Mouse (Mus musculus) liver, embryonic 11.5 days (tissue): ENCODE measurements around the gene Tnpo3. TPM values are rescaled to one million over a fixed set of nuclear protein-coding genes. Genes with fewer than 3 reads are reported as not detected.
"Not testable (repeated sequence)": the region's sequence is repeated elsewhere in the genome, so short reads cannot be mapped to it uniquely, and the experiment has no call there.

Source experiments
- ATAC-seq: fragments of 200-750 bp; cut with Nextera tagmentation; replicated peaks from 2 replicates; pipeline ENCODE4 v1.8.0; 2017; ENCODE audit warnings: moderate number of reproducible peaks, mild to moderate bottlenecking, moderate TSS enrichment, moderate library complexity; ENCODE audit not compliant: low FRiP score
- DNase-seq: peaks from one replicate; pipeline ENCODE4 v3.0.0-alpha.2; 2017; ENCODE audit warnings: low spot score
- H3K27ac ChIP-seq: fragments of 300-500 bp; sonication (generic); 2 replicates; pipeline ENCODE4 v1.5.1; 2014; ENCODE audit warnings: mild to moderate bottlenecking, low read depth, low read length, control low read depth
- H3K27me3 ChIP-seq: fragments of 300-500 bp; sonication (generic); replicated peaks from 2 replicates; pipeline ENCODE4 v1.6.1; 2014; ENCODE audit warnings: low read length, mixed read lengths; ENCODE audit not compliant: control insufficient read depth, insufficient read depth
- H3K36me3 ChIP-seq: fragments of 300-500 bp; sonication (generic); 2 replicates; pipeline ENCODE4 v1.6.1; 2014; ENCODE audit warnings: mild to moderate bottlenecking, low read length, moderate library complexity, mixed read lengths; ENCODE audit not compliant: control insufficient read depth, insufficient read depth
- H3K4me1 ChIP-seq: fragments of 300-500 bp; sonication (generic); replicated peaks from 2 replicates; pipeline ENCODE4 v1.6.1; 2014; ENCODE audit warnings: low read length, mixed read lengths; ENCODE audit not compliant: control insufficient read depth, insufficient read depth
- H3K4me2 ChIP-seq: fragments of 300-500 bp; sonication (generic); 2 replicates; pipeline ENCODE4 v1.6.1; 2014; ENCODE audit warnings: mild to moderate bottlenecking, control low read depth, moderate library complexity
- H3K4me3 ChIP-seq: fragments of 300-500 bp; sonication (generic); 2 replicates; pipeline ENCODE4 v1.5.1; 2014; ENCODE audit warnings: low read depth, low read length, control low read depth
- H3K9ac ChIP-seq: fragments of 300-500 bp; sonication (generic); 2 replicates; pipeline ENCODE4 v1.6.1; 2014; ENCODE audit warnings: low read depth, low read length, control low read depth
- H3K9me3 ChIP-seq: fragments of 300-500 bp; sonication (generic); 2 replicates; pipeline ENCODE4 v1.6.1; 2016; ENCODE audit warnings: low read length, inconsistent platforms, mixed read lengths; ENCODE audit not compliant: control insufficient read depth
- WGBS: fragments of 180-500 bp; shearing (Covaris S2); extraction: QIAGEN DNeasy Blood & Tissue Kit; methylation state at CpG from one replicate; pipeline ENCODE4 v1.1.7; 2014; 5-methylcytosine and 5-hydroxymethylcytosine counted together
- polyA plus RNA-seq: library from polyadenylated mRNA; unstranded; fragments of >200 nt; fragmentation: Nextera tagmentation; extraction: Ambion mirVana; gene quantifications from 2 replicates; pipeline ENCODE4 v1.2.1, GENCODE M21; 2014

Gene Tnpo3
- polyA plus RNA-seq, 1 experiment from 2014 or later = 86.5 TPM

GRCm38 (mm10) chr6:29580770-29581169, 28.9 kb downstream of the Tnpo3 start:
- ATAC-seq = peak; percentile 47; the same call in 1 of the 2 replicates
- H3K27ac ChIP-seq = no peak overlapping the region
- no peak overlapping the region for H3K9ac ChIP-seq
- DNase-seq = no peak
- H3K27me3 ChIP-seq = no peaks in the 10 kb centered on the region
- H3K36me3 ChIP-seq = peaks cover 33% of the 10 kb centered on the region
- H3K4me1 ChIP-seq = no peaks in the 10 kb centered on the region
- no peaks in the 10 kb centered on the region for H3K9me3 ChIP-seq
- no peak overlapping the region for H3K4me2 ChIP-seq
- WGBS = 44% methylated on average over 1 of the region's 1 CpGs
- no peak overlapping the region for H3K4me3 ChIP-seq

- 83% methylated on average over 3 of the region's 3 CpGs for WGBS
These were observed 33.3 kb downstream of the Tnpo3 start for GRCm38 (mm10) chr6:29576388-29576787.

GRCm38 (mm10) chr6:29557112-29557511, 52.6 kb downstream of the Tnpo3 start:
- Histone ChIP-seq H3K27ac (no peak overlapping the region), H3K27me3 (no peaks in the 10 kb centered on the region), H3K9me3 (no peaks in the 10 kb centered on the region), H3K4me1 (no peaks in the 10 kb centered on the region), H3K36me3 (peaks cover 38% of the 10 kb centered on the region), H3K9ac (no peak overlapping the region), H3K4me2 (no peak overlapping the region), H3K4me3 (no peak overlapping the region)
- ATAC-seq (no peak), DNase-seq (no peak)
- 90% methylated on average over 2 of the region's 2 CpGs for WGBS

More at GRCm38 (mm10) chr6:29576388-29576787, 33.3 kb downstream of the Tnpo3 start:
- not testable (repeated sequence) for H3K4me2 ChIP-seq, H3K4me1 ChIP-seq, H3K27me3 ChIP-seq, H3K9ac ChIP-seq, ATAC-seq, H3K27ac ChIP-seq, H3K9me3 ChIP-seq, DNase-seq, H3K4me3 ChIP-seq
- peaks cover 38% of the 10 kb centered on the region for H3K36me3 ChIP-seq

GRCm38 (mm10) chr6:29552526-29552925, 57.2 kb downstream of the Tnpo3 start:
- peaks cover 36% of the 10 kb centered on the region for H3K36me3 ChIP-seq
- H3K4me1 ChIP-seq = no peaks in the 10 kb centered on the region
- 82% methylated on average over 2 of the region's 2 CpGs for WGBS
- no peak overlapping the region for H3K27ac ChIP-seq
- H3K4me2 ChIP-seq = no peak overlapping the region
- DNase-seq (no peak), ATAC-seq (no peak)
- H3K9ac ChIP-seq = no peak overlapping the region
- no peaks in the 10 kb centered on the region for H3K9me3 ChIP-seq
- H3K27me3 ChIP-seq = no peaks in the 10 kb centered on the region
- no peak overlapping the region for H3K4me3 ChIP-seq

GRCm38 (mm10) chr6:29548086-29548485, 61.6 kb downstream of the Tnpo3 start:
- Histone ChIP-seq H3K4me3 (no peak overlapping the region), H3K9ac (no peak overlapping the region), H3K36me3 (peaks cover 35% of the 10 kb centered on the region), H3K9me3 (no peaks in the 10 kb centered on the region), H3K4me2 (no peak overlapping the region), H3K27me3 (no peaks in the 10 kb centered on the region), H3K4me1 (no peaks in the 10 kb centered on the region), H3K27ac (no peak overlapping the region)
- WGBS = 92% methylated on average over 1 of the region's 1 CpGs
- DNase-seq (no peak), ATAC-seq (no peak)

GRCm38 (mm10) chr6:29547582-29547981, 62.1 kb downstream of the Tnpo3 start:
- Histone ChIP-seq H3K9ac (no peak overlapping the region), H3K4me1 (no peaks in the 10 kb centered on the region), H3K27ac (no peak overlapping the region), H3K9me3 (no peaks in the 10 kb centered on the region), H3K27me3 (no peaks in the 10 kb centered on the region), H3K36me3 (peaks cover 38% of the 10 kb centered on the region), H3K4me3 (no peak overlapping the region), H3K4me2 (no peak overlapping the region)
- ATAC-seq (no peak), DNase-seq (no peak)

GRCm38 (mm10) chr6:29545611-29546010, 64.1 kb downstream of the Tnpo3 start:
- H3K27me3 ChIP-seq = no peaks in the 10 kb centered on the region
- 94% methylated on average over 2 of the region's 2 CpGs for WGBS
- no peak for ATAC-seq

GRCm38 (mm10) chr6:29540956-29541355, 68.7 kb downstream of the Tnpo3 start:
- 85% methylated on average over 1 of the region's 1 CpGs for WGBS
- Histone ChIP-seq H3K9ac (no peak overlapping the region), H3K4me3 (no peak overlapping the region), H3K4me1 (no peaks in the 10 kb centered on the region), H3K36me3 (peaks cover 18% of the 10 kb centered on the region), H3K27me3 (no peaks in the 10 kb centered on the region), H3K9me3 (no peaks in the 10 kb centered on the region), H3K27ac (no peak overlapping the region), H3K4me2 (no peak overlapping the region)
- ATAC-seq (no peak), DNase-seq (no peak)

More at GRCm38 (mm10) chr6:29545611-29546010, 64.1 kb downstream of the Tnpo3 start:
- Histone ChIP-seq H3K9me3 (no peaks in the 10 kb centered on the region), H3K36me3 (peaks cover 29% of the 10 kb centered on the region), H3K9ac (no peak overlapping the region), H3K27ac (no peak overlapping the region), H3K4me3 (no peak overlapping the region), H3K4me1 (no peaks in the 10 kb centered on the region), H3K4me2 (no peak overlapping the region)
- DNase-seq = no peak

GRCm38 (mm10) chr6:29540223-29540622, 69.5 kb downstream of the Tnpo3 start:
- Histone ChIP-seq H3K4me1 (no peaks in the 10 kb centered on the region), H3K4me3 (no peak overlapping the region), H3K27me3 (no peaks in the 10 kb centered on the region), H3K9me3 (no peaks in the 10 kb centered on the region), H3K36me3 (peaks cover 11% of the 10 kb centered on the region), H3K27ac (no peak overlapping the region), H3K9ac (no peak overlapping the region), H3K4me2 (no peak overlapping the region)
- no peak for DNase-seq
- WGBS = 92% methylated on average over 6 of the region's 6 CpGs
- ATAC-seq = no peak
